Mouse (Mus musculus) hindbrain, embryonic 11.5 days (tissue): ENCODE results near the gene Ism2. TPM values are rescaled to one million over a fixed set of nuclear protein-coding genes. Genes with fewer than 3 reads are reported as not detected.

ENCODE experiments used
- ATAC-seq: fragments of 200-750 bp; cut with Nextera tagmentation; 2 replicates; pipeline ENCODE4 v1.8.0; 2017; ENCODE audit warnings: mild to moderate bottlenecking, moderate TSS enrichment, moderate library complexity; ENCODE audit not compliant: low FRiP score
- DNase-seq: peaks from one replicate; pipeline ENCODE4 v3.0.0-alpha.2; 2015; ENCODE audit warnings: low spot score
- H3K27ac ChIP-seq: fragments of 300-500 bp; sonication (generic); 2 replicates; pipeline ENCODE4 v1.5.1; 2014; ENCODE audit warnings: mild to moderate bottlenecking, low read depth, low read length
- H3K27me3 ChIP-seq: fragments of 300-500 bp; sonication (generic); 2 replicates; pipeline ENCODE4 v1.6.1; 2014; ENCODE audit warnings: mild to moderate bottlenecking, low read length, moderate library complexity, mixed read lengths; ENCODE audit not compliant: control insufficient read depth, insufficient read depth
- H3K36me3 ChIP-seq: fragments of 300-500 bp; sonication (generic); 2 replicates; pipeline ENCODE4 v1.6.1; 2014; ENCODE audit warnings: mild to moderate bottlenecking, low read length, moderate library complexity, mixed read lengths; ENCODE audit not compliant: control insufficient read depth, insufficient read depth
- H3K4me1 ChIP-seq: fragments of 300-500 bp; sonication (generic); replicated peaks from 2 replicates; pipeline ENCODE4 v1.6.1; 2014; ENCODE audit warnings: low read length, mixed read lengths; ENCODE audit not compliant: control insufficient read depth, insufficient read depth
- H3K4me2 ChIP-seq: fragments of 300-500 bp; sonication (generic); replicated peaks from 2 replicates; pipeline ENCODE4 v1.6.1; 2014; ENCODE audit warnings: mild to moderate bottlenecking, low read depth, low read length
- H3K4me3 ChIP-seq: fragments of 300-500 bp; sonication (generic); 2 replicates; pipeline ENCODE4 v1.5.1; 2014; ENCODE audit warnings: low read depth, low read length
- H3K9ac ChIP-seq: fragments of 300-500 bp; sonication (generic); 2 replicates; pipeline ENCODE4 v1.6.1; 2014; ENCODE audit warnings: low read depth, low read length
- H3K9me3 ChIP-seq: fragments of 300-500 bp; sonication (generic); 2 replicates; pipeline ENCODE4 v1.6.1; 2016; ENCODE audit warnings: low read length; ENCODE audit not compliant: control insufficient read depth
- WGBS: fragments of 180-500 bp; shearing (Covaris S2); extraction: QIAGEN DNeasy Blood & Tissue Kit; methylation state at CpG from one replicate; pipeline ENCODE4 v1.1.7; 2014; 5-methylcytosine and 5-hydroxymethylcytosine counted together
- polyA plus RNA-seq: library from polyadenylated mRNA; unstranded; fragments of >200 nt; fragmentation: Nextera tagmentation; extraction: Ambion mirVana; gene quantifications from 2 replicates; pipeline ENCODE4 v1.2.1, GENCODE M21; 2014

The Ism2 gene
- polyA plus RNA-seq = 0.63 and 0.99 TPM in 2 replicates

DNA sequence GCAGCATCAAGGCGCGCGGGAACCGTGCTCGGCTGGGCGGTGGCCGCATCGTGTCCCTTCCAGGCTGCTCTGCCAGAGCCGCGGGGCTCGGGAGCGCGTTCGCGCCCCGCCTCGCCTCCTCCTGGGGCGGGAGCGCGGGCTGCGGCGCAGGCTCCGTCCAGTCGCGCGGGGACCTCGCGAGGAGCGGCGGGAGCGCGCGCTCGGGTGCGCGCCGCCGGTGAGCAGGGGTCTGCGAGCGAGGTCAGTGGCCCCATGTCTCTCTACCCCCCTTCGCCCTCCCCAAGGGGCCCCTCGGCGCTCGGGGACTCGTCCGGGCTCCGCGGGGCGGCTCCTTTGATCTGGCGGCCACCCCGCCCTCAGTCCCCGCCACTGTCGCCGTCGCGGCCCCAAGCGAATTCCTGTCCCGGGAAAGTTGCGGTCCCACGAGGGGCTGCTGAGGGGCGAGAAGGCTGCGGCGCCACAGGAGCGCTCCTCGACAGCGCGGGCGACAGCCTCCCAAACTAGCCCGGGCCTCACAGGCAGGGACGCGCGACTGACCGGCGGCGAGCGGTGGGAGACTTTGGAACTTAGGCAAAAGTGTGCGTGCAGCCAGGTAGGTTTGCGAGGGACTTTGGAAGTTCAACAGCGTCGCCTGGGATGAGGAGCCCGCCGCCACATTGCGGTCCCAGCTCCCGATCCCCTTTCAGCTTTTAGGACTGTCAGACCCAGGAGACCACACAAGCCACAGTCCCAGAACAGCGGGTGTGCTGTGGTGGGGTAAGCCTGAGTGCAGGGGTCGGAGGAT, at the start of gene Ism2:
Gene Ism2, minus strand, starts transcription at position 49 of the 784 bp plus-strand sequence.
- H3K4me3 ChIP-seq = peak within 1 kb of the TSS; percentile 69

GRCm38 (mm10) chr12:87348029-87348428, 48.5 kb upstream of the Ism2 start:
- H3K9me3 ChIP-seq = no peaks in the 10 kb centered on the region
- H3K4me1 ChIP-seq = no peaks in the 10 kb centered on the region
- no peak overlapping the region for H3K9ac ChIP-seq
- H3K36me3 ChIP-seq = peaks cover 3% of the 10 kb centered on the region; the same call in 1 of the 2 replicates
- DNase-seq (no peak), ATAC-seq (no peak)
- no peak overlapping the region for H3K4me2 ChIP-seq
- no peak overlapping the region for H3K27ac ChIP-seq
- H3K27me3 ChIP-seq = no peaks in the 10 kb centered on the region
- WGBS = 90% methylated on average over 2 of the region's 2 CpGs
- H3K4me3 ChIP-seq = no peak overlapping the region

More for the DNA sequence above, at the start of gene Ism2:
- WGBS = under 1% methylated on average over 63 of the region's 86 CpGs
- Histone ChIP-seq H3K36me3 (no peaks in the 10 kb centered on the region), H3K4me1 (peaks cover 5% of the 10 kb centered on the region), H3K27me3 (peaks cover 16% of the 10 kb centered on the region), H3K9me3 (no peaks in the 10 kb centered on the region), H3K4me2 (peak within 1 kb of the TSS; percentile 97), H3K27ac (no peak within 1 kb of the TSS), H3K9ac (peak within 1 kb of the TSS; percentile 72)
- ATAC-seq (peak; percentile 80), DNase-seq (peak; percentile 71)

- Histone ChIP-seq H3K36me3 (peaks cover 3% of the 10 kb centered on the region; the same call in 1 of the 2 replicates), H3K9ac (no peak overlapping the region), H3K4me1 (no peaks in the 10 kb centered on the region), H3K4me3 (no peak overlapping the region), H3K4me2 (no peak overlapping the region), H3K27me3 (no peaks in the 10 kb centered on the region), H3K9me3 (no peaks in the 10 kb centered on the region), H3K27ac (no peak overlapping the region)
- 89% methylated on average over 2 of the region's 2 CpGs for WGBS
- DNase-seq = no peak
- ATAC-seq = no peak
Measured at GRCm38 (mm10) chr12:87347511-87347910, 48.0 kb upstream of the Ism2 start.

- Histone ChIP-seq H3K9me3 (no peaks in the 10 kb centered on the region), H3K4me1 (no peaks in the 10 kb centered on the region), H3K4me2 (no peak overlapping the region), H3K27ac (no peak overlapping the region), H3K27me3 (no peaks in the 10 kb centered on the region), H3K9ac (no peak overlapping the region), H3K4me3 (no peak overlapping the region), H3K36me3 (peaks cover 3% of the 10 kb centered on the region; the same call in 1 of the 2 replicates)
- no peak for DNase-seq
- ATAC-seq = no peak
Measured at GRCm38 (mm10) chr12:87343084-87343605, 43.6 kb upstream of the Ism2 start.

GRCm38 (mm10) chr12:87338082-87338481, 38.6 kb upstream of the Ism2 start:
- no peak for ATAC-seq
- no peak overlapping the region for H3K4me2 ChIP-seq

DNA sequence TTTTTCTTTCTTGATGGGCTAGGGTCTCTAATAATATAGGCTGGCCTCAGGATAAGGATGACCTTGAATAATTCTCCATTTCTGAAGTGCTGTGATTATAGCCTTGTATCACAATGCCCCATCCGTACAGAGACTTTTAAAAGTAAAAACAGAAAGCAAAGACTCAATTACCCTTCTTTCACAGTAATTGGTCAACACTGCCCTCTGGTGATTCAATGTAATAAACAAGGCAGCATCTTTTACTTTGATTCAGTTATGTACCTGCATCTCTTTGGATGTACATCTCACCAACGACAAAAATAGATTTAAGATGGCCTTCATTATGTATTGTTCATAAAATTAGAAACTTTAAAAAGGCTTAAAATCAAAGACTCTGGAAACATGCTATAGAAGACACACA, 35.4 kb upstream of the Ism2 start:
- DNase-seq (peak; percentile 33), ATAC-seq (no peak)
- no peak overlapping the region for H3K27ac ChIP-seq
- no peaks in the 10 kb centered on the region for H3K36me3 ChIP-seq
- no peaks in the 10 kb centered on the region; the same call in 1 of the 2 replicates for H3K4me1 ChIP-seq
- 56% methylated on average over 2 of the region's 2 CpGs for WGBS
- no peaks in the 10 kb centered on the region for H3K9me3 ChIP-seq
- no peak overlapping the region for H3K9ac ChIP-seq
- H3K27me3 ChIP-seq = no peaks in the 10 kb centered on the region
- no peak overlapping the region for H3K4me3 ChIP-seq
- H3K4me2 ChIP-seq = no peak overlapping the region

More at GRCm38 (mm10) chr12:87338082-87338481, 38.6 kb upstream of the Ism2 start:
- Histone ChIP-seq H3K36me3 (no peaks in the 10 kb centered on the region), H3K9me3 (no peaks in the 10 kb centered on the region), H3K27ac (no peak overlapping the region), H3K27me3 (no peaks in the 10 kb centered on the region), H3K4me3 (no peak overlapping the region), H3K9ac (no peak overlapping the region), H3K4me1 (no peaks in the 10 kb centered on the region)
- no peak for DNase-seq
- 92% methylated on average over 4 of the region's 4 CpGs for WGBS

DNA sequence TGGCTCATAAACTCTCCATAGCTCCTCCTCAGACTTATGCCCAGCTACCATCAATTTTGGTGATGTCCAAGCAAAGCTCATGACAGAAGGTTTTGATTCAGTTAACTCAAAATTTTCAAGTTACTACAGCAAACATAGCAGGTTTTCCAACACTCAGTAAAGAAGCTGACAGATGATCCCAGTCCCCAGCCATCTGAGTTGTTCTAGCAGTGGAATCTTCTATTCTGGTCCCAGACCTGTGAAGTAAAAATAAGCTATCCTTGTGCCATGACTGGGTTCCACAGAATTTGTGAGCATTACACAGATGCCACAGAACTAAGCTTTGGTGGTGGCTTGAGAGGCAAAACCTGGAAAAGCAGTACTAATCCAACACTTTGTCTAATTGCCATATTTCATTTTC, 34.3 kb upstream of the Ism2 start:
- H3K9me3 ChIP-seq = no peaks in the 10 kb centered on the region
- H3K9ac ChIP-seq = no peak overlapping the region
- no peaks in the 10 kb centered on the region for H3K27me3 ChIP-seq
- no peak overlapping the region for H3K4me3 ChIP-seq
- H3K36me3 ChIP-seq = no peaks in the 10 kb centered on the region
- no peak overlapping the region for H3K4me2 ChIP-seq
- H3K27ac ChIP-seq = no peak overlapping the region
- no peak for DNase-seq
- ATAC-seq = no peak
- no peaks in the 10 kb centered on the region; the same call in 1 of the 2 replicates for H3K4me1 ChIP-seq

DNA sequence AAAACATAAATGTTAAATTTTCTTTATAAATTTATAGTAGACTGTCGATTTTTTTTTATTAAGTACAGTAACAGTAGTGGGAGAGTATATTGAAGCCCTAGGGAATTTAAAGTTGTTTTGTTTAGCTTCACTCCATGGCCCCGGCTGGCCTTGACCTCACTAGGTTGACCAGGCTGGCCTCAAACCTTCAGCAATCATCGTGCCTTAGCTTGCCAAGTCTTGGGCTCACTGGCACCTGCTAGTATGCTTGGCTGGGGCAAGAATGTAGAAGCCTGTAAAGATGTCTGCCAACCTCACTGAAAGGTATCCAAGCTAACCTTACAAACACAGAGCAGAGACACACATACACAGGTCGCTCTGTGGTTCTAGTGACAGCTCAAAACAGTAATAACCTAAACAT, 33.0 kb upstream of the Ism2 start:
- H3K27me3 ChIP-seq = no peaks in the 10 kb centered on the region
- no peak overlapping the region for H3K4me3 ChIP-seq
- H3K9ac ChIP-seq = no peak overlapping the region
- no peak overlapping the region for H3K27ac ChIP-seq
- no peaks in the 10 kb centered on the region for H3K36me3 ChIP-seq
- no peaks in the 10 kb centered on the region; the same call in 1 of the 2 replicates for H3K4me1 ChIP-seq
- no peak for ATAC-seq
- WGBS = 85% methylated on average over 4 of the region's 4 CpGs
- H3K4me2 ChIP-seq = no peak overlapping the region
- H3K9me3 ChIP-seq = no peaks in the 10 kb centered on the region
- no peak for DNase-seq

GRCm38 (mm10) chr12:87331908-87332307, 32.4 kb upstream of the Ism2 start:
- H3K9me3 ChIP-seq = no peaks in the 10 kb centered on the region
- no peaks in the 10 kb centered on the region for H3K36me3 ChIP-seq
- H3K27ac ChIP-seq = no peak overlapping the region
- 58% methylated on average over 5 of the region's 5 CpGs for WGBS
- H3K4me2 ChIP-seq = no peak overlapping the region
- H3K4me3 ChIP-seq = no peak overlapping the region
- no peaks in the 10 kb centered on the region; the same call in 1 of the 2 replicates for H3K4me1 ChIP-seq
- no peak for DNase-seq
- no peaks in the 10 kb centered on the region for H3K27me3 ChIP-seq
- no peak overlapping the region for H3K9ac ChIP-seq
- no peak for ATAC-seq
